Mouse (Mus musculus): ENCODE measurements around the gene 9130409I23Rik. TPM values are rescaled to one million over a fixed set of nuclear protein-coding genes. Genes with fewer than 3 reads are reported as not detected.
A peak's percentile ranks its signal among the peaks of the same experiment; 100 is the strongest.

Gene 9130409I23Rik
- polyA plus RNA-seq, 1 experiment from 2014 or later: 0.53 TPM

- WGBS (ENCODE audit: insufficient replicate concordance): 40% methylated on average over 1 of the region's 1 CpGs
- Histone ChIP-seq H3K9ac (replicated peaks) (no peak overlapping the region), H3K36me3 (replicated peaks; ENCODE audit: insufficient read depth, low read length) (no peaks in the 10 kb centered on the region), H3K4me1 (ENCODE audit: insufficient read depth) (peaks cover 3% of the 10 kb centered on the region; the same call in 1 of the 2 replicates), H3K4me3 (ENCODE audit: low read depth, low read length) (no peak overlapping the region), H3K27ac (ENCODE audit: low read depth) (no peak overlapping the region), H3K4me2 (ENCODE audit: low read depth, low read length) (no peak overlapping the region), H3K27me3 (ENCODE audit: insufficient read depth, low read length) (no peaks in the 10 kb centered on the region), H3K9me3 (ENCODE audit: low read length) (no peaks in the 10 kb centered on the region)
- ATAC-seq: no peak
- DNase-seq: no peak
- TF ChIP-seq EP300 (IDR thresholded peaks at IDR 0.05; ENCODE audit: low read depth) (no peak), CTCF (IDR thresholded peaks at IDR 0.05; ENCODE audit: low read depth) (no peak)
Measured at GRCm38 (mm10) chr1:181047520-181047919, 3.5 kb upstream of the 9130409I23Rik start.

- no peak overlapping the region for H3K27ac ChIP-seq (ENCODE audit: low read depth)
- DNase-seq: no peak
- TF ChIP-seq CTCF (IDR thresholded peaks at IDR 0.05; ENCODE audit: low read depth) (peak; percentile 56), EP300 (IDR thresholded peaks at IDR 0.05; ENCODE audit: low read depth) (no peak)
Measured at GRCm38 (mm10) chr1:181049328-181049842, 1.7 kb upstream of the 9130409I23Rik start.

GRCm38 (mm10) chr1:181052898-181053297, 1.9 kb downstream of the 9130409I23Rik start:
- no peaks in the 10 kb centered on the region for H3K4me1 ChIP-seq (ENCODE audit: insufficient read depth)
- 43% methylated on average over 4 of the region's 4 CpGs for WGBS (ENCODE audit: insufficient replicate concordance)
- H3K9me3 ChIP-seq (ENCODE audit: low read length): no peaks in the 10 kb centered on the region; the same call in 1 of the 2 replicates
- TF ChIP-seq CTCF (IDR thresholded peaks at IDR 0.05; ENCODE audit: low read depth) (no peak), EP300 (IDR thresholded peaks at IDR 0.05; ENCODE audit: low read depth) (no peak)
- H3K27me3 ChIP-seq (ENCODE audit: insufficient read depth, low read length): no peaks in the 10 kb centered on the region
- H3K4me3 ChIP-seq (ENCODE audit: low read depth, low read length): no peak overlapping the region
- DNase-seq: no peak
- ATAC-seq: no peak
- no peak overlapping the region for H3K4me2 ChIP-seq (ENCODE audit: low read depth, low read length)
- no peaks in the 10 kb centered on the region for H3K36me3 ChIP-seq (replicated peaks; ENCODE audit: insufficient read depth, low read length)
- no peak overlapping the region for H3K27ac ChIP-seq (ENCODE audit: low read depth)
- H3K9ac ChIP-seq (replicated peaks): no peak overlapping the region

More at GRCm38 (mm10) chr1:181049328-181049842, 1.7 kb upstream of the 9130409I23Rik start:
- no peak overlapping the region for H3K4me3 ChIP-seq (ENCODE audit: low read depth, low read length)
- no peak overlapping the region for H3K9ac ChIP-seq (replicated peaks)
- H3K27me3 ChIP-seq (ENCODE audit: insufficient read depth, low read length): no peaks in the 10 kb centered on the region
- ATAC-seq: no peak
- H3K4me1 ChIP-seq (ENCODE audit: insufficient read depth): peaks cover 3% of the 10 kb centered on the region; the same call in 1 of the 2 replicates
- no peaks in the 10 kb centered on the region for H3K9me3 ChIP-seq (ENCODE audit: low read length)
- no peak overlapping the region for H3K4me2 ChIP-seq (ENCODE audit: low read depth, low read length)
- H3K36me3 ChIP-seq (replicated peaks; ENCODE audit: insufficient read depth, low read length): no peaks in the 10 kb centered on the region

- Histone ChIP-seq H3K9me3 (ENCODE audit: low read length) (no peaks in the 10 kb centered on the region), H3K36me3 (replicated peaks; ENCODE audit: insufficient read depth, low read length) (no peaks in the 10 kb centered on the region), H3K27me3 (ENCODE audit: insufficient read depth, low read length) (no peaks in the 10 kb centered on the region), H3K27ac (ENCODE audit: low read depth) (no peak overlapping the region), H3K9ac (replicated peaks) (no peak overlapping the region), H3K4me3 (ENCODE audit: low read depth, low read length) (no peak overlapping the region), H3K4me1 (ENCODE audit: insufficient read depth) (no peaks in the 10 kb centered on the region), H3K4me2 (ENCODE audit: low read depth, low read length) (no peak overlapping the region)
- DNase-seq (no peak), ATAC-seq (0 out of 2 replicates have a peak, but pooled peaks have one; percentile 40)
- TF ChIP-seq EP300 (IDR thresholded peaks at IDR 0.05; ENCODE audit: low read depth): no peak
- no peak for TF ChIP-seq CTCF (IDR thresholded peaks at IDR 0.05; ENCODE audit: low read depth)
- 57% methylated on average over 3 of the region's 3 CpGs for WGBS (ENCODE audit: insufficient replicate concordance)
Measured at GRCm38 (mm10) chr1:181061784-181062485, 10.9 kb downstream of the 9130409I23Rik start.

- H3K9me3 ChIP-seq (ENCODE audit: low read length): no peaks in the 10 kb centered on the region
- 67% methylated on average over 2 of the region's 2 CpGs for WGBS (ENCODE audit: insufficient replicate concordance)
- no peak overlapping the region for H3K4me2 ChIP-seq (ENCODE audit: low read depth, low read length)
- no peaks in the 10 kb centered on the region for H3K36me3 ChIP-seq (replicated peaks; ENCODE audit: insufficient read depth, low read length)
- no peaks in the 10 kb centered on the region for H3K4me1 ChIP-seq (ENCODE audit: insufficient read depth)
- H3K27me3 ChIP-seq (ENCODE audit: insufficient read depth, low read length): no peaks in the 10 kb centered on the region
- no peak for TF ChIP-seq EP300 (IDR thresholded peaks at IDR 0.05; ENCODE audit: low read depth)
- TF ChIP-seq CTCF (IDR thresholded peaks at IDR 0.05; ENCODE audit: low read depth): no peak
- ATAC-seq (no peak), DNase-seq (no peak)
- H3K4me3 ChIP-seq (ENCODE audit: low read depth, low read length): no peak overlapping the region
- H3K27ac ChIP-seq (ENCODE audit: low read depth): no peak overlapping the region
- no peak overlapping the region for H3K9ac ChIP-seq (replicated peaks)
Measured at GRCm38 (mm10) chr1:181063991-181064390, 13.0 kb downstream of the 9130409I23Rik start.

- Histone ChIP-seq H3K27ac (ENCODE audit: low read depth) (no peak overlapping the region), H3K9ac (replicated peaks) (no peak overlapping the region), H3K36me3 (replicated peaks; ENCODE audit: insufficient read depth, low read length) (no peaks in the 10 kb centered on the region), H3K27me3 (ENCODE audit: insufficient read depth, low read length) (no peaks in the 10 kb centered on the region), H3K4me1 (ENCODE audit: insufficient read depth) (no peaks in the 10 kb centered on the region), H3K9me3 (ENCODE audit: low read length) (no peaks in the 10 kb centered on the region), H3K4me3 (ENCODE audit: low read depth, low read length) (no peak overlapping the region), H3K4me2 (ENCODE audit: low read depth, low read length) (no peak overlapping the region)
- DNase-seq (no peak), ATAC-seq (no peak)
- TF ChIP-seq EP300 (IDR thresholded peaks at IDR 0.05; ENCODE audit: low read depth) (no peak), CTCF (IDR thresholded peaks at IDR 0.05; ENCODE audit: low read depth) (no peak)
- WGBS (ENCODE audit: insufficient replicate concordance): 72% methylated on average over 6 of the region's 6 CpGs
Measured at GRCm38 (mm10) chr1:181064648-181065047, 13.6 kb downstream of the 9130409I23Rik start.

Measured in liver, postnatal 0 days (tissue).